ENCODE assay signal across 8 mouse cellular contexts in the genomic region with DNA sequence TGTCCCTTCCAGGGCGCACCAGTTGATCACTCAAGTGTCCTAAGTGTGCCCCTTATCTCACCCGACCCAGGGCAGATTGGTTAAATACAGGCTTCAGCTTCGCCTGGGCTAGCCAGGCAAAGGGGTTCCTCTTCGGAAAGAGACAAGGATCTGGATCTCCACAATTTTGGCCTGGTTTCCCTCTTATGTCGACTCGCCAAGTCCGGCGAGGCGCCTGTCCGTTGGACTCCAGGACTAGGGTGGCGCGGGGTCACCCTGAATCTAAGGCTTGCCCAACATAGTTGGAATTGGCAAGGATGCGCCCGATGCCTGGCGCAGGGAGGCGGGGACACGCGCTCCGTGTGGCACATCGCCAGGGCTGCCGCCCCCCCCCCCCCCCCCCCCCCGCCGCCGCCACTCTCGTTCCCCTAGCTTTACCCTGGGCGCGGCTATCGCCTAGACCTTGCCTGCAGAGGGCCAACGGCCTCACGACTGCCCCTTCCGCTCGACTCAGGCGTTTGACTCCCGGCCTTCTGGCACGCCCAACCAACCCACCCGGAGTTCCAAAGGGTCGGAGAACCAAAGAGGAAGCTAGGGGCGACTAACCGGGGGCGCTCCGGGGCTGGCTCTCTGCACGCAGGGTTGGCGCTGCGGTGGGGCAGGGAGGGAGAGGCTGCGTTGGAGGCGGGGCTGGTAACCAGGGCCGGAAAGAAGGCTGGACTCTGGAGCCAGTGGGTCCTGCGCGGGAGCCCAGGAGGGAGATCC. TPM values are rescaled to one million over a fixed set of nuclear protein-coding genes. Genes with fewer than 3 reads are reported as not detected.
DNase-seq lines count a peak whose midpoint lies in the region; ATAC-seq lines count a peak whose summit lies in the region.

No protein-coding gene starts in this region.

- H3K4me2 ChIP-seq in hindbrain, embryonic 11.5 days (replicated peaks; ENCODE audit: low read depth, low read length): peak overlapping the region; percentile 99
- peak overlapping the region; percentile 99 for H3K4me2 ChIP-seq in lung, embryonic 16.5 days (ENCODE audit: low read depth, low read length)

- DNase-seq in NIH3T3 (ENCODE audit: low read depth): peak; percentile 90
- peak; percentile 77 for DNase-seq in cerebellum, postnatal 14 days
- DNase-seq in frontal cortex, postnatal 14 days (ENCODE audit: low spot score in 2 of 2): peak; percentile 59 to 64
- DNase-seq in hindbrain, embryonic 11.5 days (ENCODE audit: low spot score): peak; percentile 77
- peak; percentile 78 to 85 for DNase-seq in layer of hippocampus, postnatal 10 days (ENCODE audit: low spot score in 2 of 2)
- DNase-seq in thymus, postnatal 0 days (ENCODE audit: low spot score): peak; percentile 44

- peak overlapping the region; percentile 64 for H3K4me3 ChIP-seq in hindbrain, embryonic 11.5 days (ENCODE audit: low read depth, low read length)
- peak overlapping the region; percentile 96 for H3K4me3 ChIP-seq in lung, embryonic 16.5 days (ENCODE audit: low read length)

- ATAC-seq in hindbrain, embryonic 11.5 days (ENCODE audit: low FRiP score): peak; percentile 72
- peak; percentile 86 for ATAC-seq in lung, embryonic 16.5 days (ENCODE audit: low read depth)
- peak; percentile 43; the same call in 1 of the 2 replicates for ATAC-seq in neutrophil, adult 5-6 weeks (ENCODE audit: extremely low read depth, insufficient number of reproducible peaks, low FRiP score, poor library complexity, severe bottlenecking)

- peak overlapping the region; percentile 52 for H3K9ac ChIP-seq in hindbrain, embryonic 11.5 days (ENCODE audit: low read depth, low read length)
- peak overlapping the region; percentile 94 for H3K9ac ChIP-seq in lung, embryonic 16.5 days (ENCODE audit: low read length)

- H3K4me1 ChIP-seq in hindbrain, embryonic 11.5 days (replicated peaks; ENCODE audit: control insufficient read depth, insufficient read depth, low read length): peaks cover 7% of the 10 kb centered on the region; the same call in 1 of the 2 replicates
- H3K4me1 ChIP-seq in lung, embryonic 16.5 days (replicated peaks; ENCODE audit: control insufficient read depth, insufficient read depth, low read length): peaks cover 22% of the 10 kb centered on the region

- H3K36me3 ChIP-seq in hindbrain, embryonic 11.5 days (ENCODE audit: control insufficient read depth, insufficient read depth, low read length): no peaks in the 10 kb centered on the region
- H3K36me3 ChIP-seq in lung, embryonic 16.5 days (ENCODE audit: control insufficient read depth, insufficient read depth, low read length): no peaks in the 10 kb centered on the region

- H3K27me3 ChIP-seq in hindbrain, embryonic 11.5 days (ENCODE audit: control insufficient read depth, insufficient read depth, low read length): no peaks in the 10 kb centered on the region
- no peaks in the 10 kb centered on the region for H3K27me3 ChIP-seq in lung, embryonic 16.5 days (ENCODE audit: control insufficient read depth, insufficient read depth, low read depth, low read length)

- no peak overlapping the region; the same call in 1 of the 2 replicates for H3K27ac ChIP-seq in hindbrain, embryonic 11.5 days (ENCODE audit: low read depth, low read length)
- peak overlapping the region; percentile 99 for H3K27ac ChIP-seq in lung, embryonic 16.5 days (ENCODE audit: low read length)

- no peaks in the 10 kb centered on the region for H3K9me3 ChIP-seq in hindbrain, embryonic 11.5 days (ENCODE audit: control insufficient read depth, low read length)
- no peaks in the 10 kb centered on the region for H3K9me3 ChIP-seq in lung, embryonic 16.5 days (ENCODE audit: control insufficient read depth, low read length)

- 3% methylated on average over 39 of the region's 49 CpGs for WGBS in hindbrain, embryonic 11.5 days
- under 1% methylated on average over 41 of the region's 49 CpGs for WGBS in lung, embryonic 16.5 days

RNA-seq across cellular contexts. Expression of gene Nrp1, which starts 1.4 kb away (rescaled TPM):
- polyA plus RNA-seq in hindbrain, embryonic 11.5 days (2014; fragmentation: Nextera tagmentation; extraction: Ambion mirVana): 29.1 and 34.3 TPM in 2 replicates
- total RNA-seq in layer of hippocampus, postnatal 10 days (2021): 100 to 1,000 TPM; 157 to 165 TPM
- polyA plus RNA-seq in lung, embryonic 16.5 days (2015; fragmentation: Nextera tagmentation; extraction: Ambion mirVana): 144 and 149 TPM in 2 replicates
- total RNA-seq in neutrophil, adult 5-6 weeks (2017): 3.6 and 4.2 TPM in 2 replicates
- polyA plus RNA-seq in thymus, postnatal 0 days (2015; fragmentation: Nextera tagmentation; extraction: Ambion mirVana): 45.8 and 49.3 TPM in 2 replicates
